Comparison of ENCODE assay signal across 8 mouse cellular contexts in genomic region chr10:60191796-60192195, GRCm38 (mm10). TPM values are rescaled to one million over a fixed set of nuclear protein-coding genes. Genes with fewer than 3 reads are reported as not detected.
DNase-seq lines count a peak whose midpoint lies in the region; ATAC-seq and TF ChIP-seq lines count a peak whose summit lies in the region.

No protein-coding gene starts in this region.

- H3K36me3 ChIP-seq in MEL (ENCODE audit: control insufficient read depth in 1 of 2, insufficient read depth in 2 of 2, low read length in 2 of 2), result no peaks in the 10 kb centered on the region
- no peaks in the 10 kb centered on the region for H3K36me3 ChIP-seq in hindbrain, embryonic 14.5 days (replicated peaks; ENCODE audit: control insufficient read depth, insufficient read depth)

- peaks cover 7 to 17% of the 10 kb centered on the region in 2 experiments; a peak in 3 of 4 replicates for H3K4me1 ChIP-seq in MEL (ENCODE audit: control insufficient read depth in 1 of 2, insufficient read depth in 2 of 2, low read length in 2 of 2)
- H3K4me1 ChIP-seq in hindbrain, embryonic 14.5 days (replicated peaks; ENCODE audit: control insufficient read depth, insufficient read depth, low read length), result peaks cover 31% of the 10 kb centered on the region

- no peaks in the 10 kb centered on the region; the same call in 1 of the 2 replicates for H3K79me2 ChIP-seq in MEL (ENCODE audit: control insufficient read depth, insufficient read depth, low read length, poor library complexity)

- peak; percentile 65; the same call in 1 of the 2 replicates for ATAC-seq in hindbrain, embryonic 14.5 days (ENCODE audit: low FRiP score)

- TF ChIP-seq EP300 in MEL (IDR thresholded peaks at IDR 0.05; ENCODE audit: low read depth in 1 of 2, low read length in 2 of 2), result no peak

- peak overlapping the region; percentile 60 for H3K4me2 ChIP-seq in hindbrain, embryonic 14.5 days (replicated peaks)

- TF ChIP-seq CTCF in MEL (IDR thresholded peaks at IDR 0.05 in 2 of 3, conservative IDR thresholded peaks at IDR 0.05 in 1 of 3; ENCODE audit: control insufficient read depth in 1 of 3, insufficient read depth in 1 of 3, low read depth in 2 of 3, low read length in 3 of 3, poor library complexity in 1 of 3, severe bottlenecking in 1 of 3), result peak; percentile 67 to 83 (median 75)

- H3K27ac ChIP-seq in MEL (ENCODE audit: control insufficient read depth, low read depth, low read length), result no peak overlapping the region
- peak overlapping the region; percentile 32; the same call in 1 of the 2 replicates for H3K27ac ChIP-seq in hindbrain, embryonic 14.5 days

- TF ChIP-seq POLR2A in MEL (IDR thresholded peaks at IDR 0.05; ENCODE audit: control insufficient read depth in 1 of 2, insufficient read depth in 1 of 2, low read depth in 1 of 2, low read length in 2 of 2, poor library complexity in 1 of 2), result no peak

- no peaks in the 10 kb centered on the region for H3K9me3 ChIP-seq in MEL (replicated peaks; ENCODE audit: insufficient read depth, low read length)
- H3K9me3 ChIP-seq in hindbrain, embryonic 14.5 days (ENCODE audit: control insufficient read depth, low read length), result no peaks in the 10 kb centered on the region

- no peak overlapping the region for H3K9ac ChIP-seq in MEL (ENCODE audit: control insufficient read depth, low read depth, low read length, poor library complexity, severe bottlenecking)
- 0 out of 2 replicates have a peak overlapping the region, but pooled peaks have one; percentile 32 for H3K9ac ChIP-seq in hindbrain, embryonic 14.5 days

- no peaks in the 10 kb centered on the region; a peak in 1 of 4 replicates for H3K27me3 ChIP-seq in MEL (ENCODE audit: control insufficient read depth in 1 of 2, insufficient read depth in 2 of 2, low read length in 2 of 2)
- H3K27me3 ChIP-seq in hindbrain, embryonic 14.5 days (ENCODE audit: control insufficient read depth, insufficient read depth, low read length), result no peaks in the 10 kb centered on the region

- peak; percentile 23 for TF ChIP-seq RAD21 in MEL (IDR thresholded peaks at IDR 0.05; ENCODE audit: low read depth, low read length)

- 1% methylated on average over 17 of the region's 17 CpGs for WGBS in hindbrain, embryonic 14.5 days

- peak; percentile 76 for DNase-seq in MEL (ENCODE audit: low read depth, low spot score)
- DNase-seq in cerebellum, adult 8-10 months, result peak; percentile 85
- DNase-seq in frontal cortex, adult 2 months (ENCODE audit: extremely low spot score in 1 of 2, low spot score in 1 of 2), result peak; percentile 44 to 91
- peak; percentile 86 for DNase-seq in hindbrain, embryonic 14.5 days (ENCODE audit: low spot score)
- DNase-seq in layer of hippocampus, postnatal 25 days (ENCODE audit: extremely low spot score in 1 of 2, low spot score in 1 of 2), result peak; percentile 71 to 83
- peak; percentile 81 for DNase-seq in lung, postnatal 14 days
- DNase-seq in ovary, postnatal 36 days (ENCODE audit: low spot score), result peak; percentile 80
- DNase-seq in thymus, postnatal 25 days, result peak; percentile 80

- peak overlapping the region; percentile 26 to 39; a peak in 3 of 4 replicates for H3K4me3 ChIP-seq in MEL (ENCODE audit: control insufficient read depth in 1 of 2, insufficient read depth in 1 of 2, low read depth in 2 of 2, low read length in 2 of 2)
- H3K4me3 ChIP-seq in hindbrain, embryonic 14.5 days (replicated peaks; ENCODE audit: low read length), result peak overlapping the region; percentile 23

TF ChIP-seq in MEL, 35 proteins besides CTCF, POLR2A, EP300 and RAD21:
- TF ChIP-seq ZC3H11A (IDR thresholded peaks at IDR 0.05; ENCODE audit: low read depth, low read length), result peak; percentile 42; the same call in 1 of the 2 replicates
- TF ChIP-seq GATA1 (IDR thresholded peaks at IDR 0.05; ENCODE audit: low read depth, low read length), result no peak
- no peak for TF ChIP-seq GABPA (IDR thresholded peaks at IDR 0.05; ENCODE audit: low read depth, low read length)
- no peak for TF ChIP-seq E2F4 (IDR thresholded peaks at IDR 0.05; ENCODE audit: borderline replicate concordance, low read depth, low read length)
- no peak for TF ChIP-seq SIN3A (IDR thresholded peaks at IDR 0.05; ENCODE audit: low read length)
- TF ChIP-seq ZMIZ1 (IDR thresholded peaks at IDR 0.05; ENCODE audit: low read depth, low read length), result no peak
- no peak for TF ChIP-seq MYC (IDR thresholded peaks at IDR 0.05; ENCODE audit: low read depth, low read length)
- TF ChIP-seq TAL1 (IDR thresholded peaks at IDR 0.05; ENCODE audit: low read length), result no peak
- TF ChIP-seq CHD1 (IDR thresholded peaks at IDR 0.05; ENCODE audit: low read depth, low read length), result no peak
- TF ChIP-seq TCF12 (IDR thresholded peaks at IDR 0.05; ENCODE audit: low read depth, low read length), result no peak
- 0 out of 2 replicates have a peak, but pooled peaks have one; percentile 24 for TF ChIP-seq HCFC1 (IDR thresholded peaks at IDR 0.05; ENCODE audit: low read depth, low read length)
- no peak for TF ChIP-seq ZNF384 (IDR thresholded peaks at IDR 0.05; ENCODE audit: low read depth, low read length)
- no peak for TF ChIP-seq POLR2AphosphoS2 (IDR thresholded peaks at IDR 0.05; ENCODE audit: low read length)
- no peak for TF ChIP-seq MAX (IDR thresholded peaks at IDR 0.05; ENCODE audit: low read length)
- TF ChIP-seq SMC3 (IDR thresholded peaks at IDR 0.05; ENCODE audit: low read depth, low read length), result peak; percentile 64
- no peak for TF ChIP-seq ZKSCAN1 (IDR thresholded peaks at IDR 0.05; ENCODE audit: low read depth, low read length)
- no peak for TF ChIP-seq NRF1 (IDR thresholded peaks at IDR 0.05; ENCODE audit: insufficient read depth, low read depth, low read length, poor library complexity, severe bottlenecking)
- TF ChIP-seq CHD2 (IDR thresholded peaks at IDR 0.05; ENCODE audit: low read length), result no peak
- no peak for TF ChIP-seq POLR2AphosphoS5 (IDR thresholded peaks at IDR 0.05; ENCODE audit: borderline replicate concordance, low read depth, low read length)
- TF ChIP-seq RCOR1 (IDR thresholded peaks at IDR 0.05; ENCODE audit: low read depth, low read length), result no peak
- no peak for TF ChIP-seq MEF2A (IDR thresholded peaks at IDR 0.05; ENCODE audit: extremely low read depth, insufficient replicate concordance, low read depth, low read length, poor library complexity, severe bottlenecking)
- TF ChIP-seq ETS1 (IDR thresholded peaks at IDR 0.05; ENCODE audit: low read depth, low read length), result no peak
- TF ChIP-seq ELF1 (IDR thresholded peaks at IDR 0.05; ENCODE audit: low read depth, low read length), result no peak

RNA-seq across cellular contexts. Expression of gene Chst3, which starts 27.3 kb away (rescaled TPM):
- total RNA-seq in MEL (2012; rRNA removed), result not detected in 2 replicates
- polyA plus RNA-seq in MEL (2012; ENCODE audit: insufficient read depth in 1 of 2, insufficient read length in 2 of 2, low read depth in 1 of 2, low replicate concordance in 2 of 2, missing spikeins in 1 of 2), result under 1 TPM in 1 of 2 experiments, not detected in 1; 0.08 TPM
- polyA plus RNA-seq in frontal cortex, adult 2 months (2012; rRNA removed), result 1.8 TPM in 2 replicates
- polyA plus RNA-seq in hindbrain, embryonic 14.5 days (2014; fragmentation: Nextera tagmentation; extraction: Ambion mirVana), result 1.2 TPM in 2 replicates
- 1 to 10 TPM; 2.8 to 3.1 TPM for total RNA-seq in layer of hippocampus, postnatal 25 days (2021)
